Mouse (Mus musculus) lung, embryonic 15.5 days (tissue): ENCODE data around the gene Pcnx2. TPM values are rescaled to one million over a fixed set of nuclear protein-coding genes. Genes with fewer than 3 reads are reported as not detected.

Experiments
- ATAC-seq: fragments of 200-750 bp; cut with Nextera tagmentation; 2 replicates; pipeline ENCODE4 v1.8.0; 2017; ENCODE audit warnings: moderate number of reproducible peaks, borderline replicate concordance; ENCODE audit not compliant: low FRiP score, low TSS enrichment; ENCODE audit errors: extremely low read depth
- H3K27ac ChIP-seq: fragments of 300-500 bp; sonication (generic); 2 replicates; pipeline ENCODE4 v1.5.1; 2015; ENCODE audit warnings: moderate library complexity, mild to moderate bottlenecking, inconsistent platforms
- H3K27me3 ChIP-seq: fragments of 300-500 bp; sonication (generic); 2 replicates; pipeline ENCODE4 v1.6.1; 2015; ENCODE audit warnings: inconsistent platforms
- H3K36me3 ChIP-seq: fragments of 300-500 bp; sonication (generic); 2 replicates; pipeline ENCODE4 v1.6.1; 2015; ENCODE audit warnings: inconsistent platforms
- H3K4me1 ChIP-seq: fragments of 300-500 bp; sonication (generic); 2 replicates; pipeline ENCODE4 v1.6.1; 2015; ENCODE audit warnings: inconsistent platforms
- H3K4me2 ChIP-seq: fragments of 300-500 bp; sonication (generic); 2 replicates; pipeline ENCODE4 v1.6.1; 2015; ENCODE audit warnings: inconsistent platforms, mild to moderate bottlenecking, moderate library complexity
- H3K4me3 ChIP-seq: fragments of 300-500 bp; sonication (generic); 2 replicates; pipeline ENCODE4 v1.5.1; 2015; ENCODE audit warnings: mild to moderate bottlenecking, inconsistent platforms
- H3K9ac ChIP-seq: fragments of 300-500 bp; sonication (generic); 2 replicates; pipeline ENCODE4 v1.6.1; 2015; ENCODE audit warnings: inconsistent platforms
- H3K9me3 ChIP-seq: fragments of 300-500 bp; sonication (generic); 2 replicates; pipeline ENCODE4 v1.6.1; 2016; ENCODE audit warnings: inconsistent platforms
- WGBS: fragments of 180-500 bp; shearing (Covaris S2); methylation state at CpG from one replicate; pipeline ENCODE4 v1.1.7; 2015; 5-methylcytosine and 5-hydroxymethylcytosine counted together
- polyA plus RNA-seq: library from polyadenylated mRNA; unstranded; fragments of >200 nt; fragmentation: Nextera tagmentation; extraction: Ambion mirVana; gene quantifications from 2 replicates; pipeline ENCODE4 v1.2.1, GENCODE M21; 2015

The Pcnx2 gene
- polyA plus RNA-seq, 1 experiment from 2014 or later, result 0.36 TPM

GRCm38 (mm10) chr8:125776800-125777199 is 121.3 kb downstream of the Pcnx2 start:
- Histone ChIP-seq H3K27me3 (no peaks in the 10 kb centered on the region), H3K27ac (no peak overlapping the region), H3K4me2 (no peak overlapping the region), H3K36me3 (no peaks in the 10 kb centered on the region), H3K4me3 (no peak overlapping the region), H3K9ac (no peak overlapping the region), H3K9me3 (no peaks in the 10 kb centered on the region), H3K4me1 (peaks cover 19% of the 10 kb centered on the region)
- 43% methylated on average over 6 of the region's 6 CpGs for WGBS
- no peak for ATAC-seq

- Histone ChIP-seq H3K36me3 (no peaks in the 10 kb centered on the region), H3K9me3 (no peaks in the 10 kb centered on the region), H3K4me2 (no peak overlapping the region), H3K4me3 (no peak overlapping the region), H3K9ac (no peak overlapping the region), H3K27me3 (no peaks in the 10 kb centered on the region), H3K27ac (no peak overlapping the region), H3K4me1 (peaks cover 19% of the 10 kb centered on the region)
- no peak for ATAC-seq
- 91% methylated on average over 3 of the region's 3 CpGs for WGBS
Observed at GRCm38 (mm10) chr8:125776314-125776713, 121.8 kb downstream of the Pcnx2 start.

- no peak for ATAC-seq
- Histone ChIP-seq H3K4me1 (peaks cover 14% of the 10 kb centered on the region; the same call in 1 of the 2 replicates), H3K4me3 (no peak overlapping the region), H3K4me2 (no peak overlapping the region), H3K27me3 (no peaks in the 10 kb centered on the region), H3K36me3 (no peaks in the 10 kb centered on the region), H3K9ac (no peak overlapping the region), H3K27ac (no peak overlapping the region), H3K9me3 (no peaks in the 10 kb centered on the region)
- WGBS, result 67% methylated on average over 3 of the region's 3 CpGs
Observed at GRCm38 (mm10) chr8:125775031-125775430, 123.1 kb downstream of the Pcnx2 start.

GRCm38 (mm10) chr8:125773281-125773803 is 124.8 kb downstream of the Pcnx2 start:
- no peak for ATAC-seq
- H3K27me3 ChIP-seq, result no peaks in the 10 kb centered on the region
- WGBS, result 59% methylated on average over 7 of the region's 7 CpGs
- no peak overlapping the region for H3K4me3 ChIP-seq
- H3K9me3 ChIP-seq, result no peaks in the 10 kb centered on the region
- H3K4me1 ChIP-seq, result peaks cover 14% of the 10 kb centered on the region; the same call in 1 of the 2 replicates
- no peak overlapping the region for H3K4me2 ChIP-seq
- H3K9ac ChIP-seq, result no peak overlapping the region
- H3K36me3 ChIP-seq, result no peaks in the 10 kb centered on the region
- no peak overlapping the region for H3K27ac ChIP-seq

GRCm38 (mm10) chr8:125772300-125772699 is 125.8 kb downstream of the Pcnx2 start:
- H3K27me3 ChIP-seq, result no peaks in the 10 kb centered on the region
- H3K9me3 ChIP-seq, result no peaks in the 10 kb centered on the region
- no peak overlapping the region for H3K27ac ChIP-seq
- H3K4me2 ChIP-seq, result no peak overlapping the region
- H3K4me1 ChIP-seq, result 0 out of 2 replicates have a peak, but pooled peaks cover 5% of the 10 kb centered on the region
- no peak overlapping the region for H3K9ac ChIP-seq
- WGBS, result 19% methylated on average over 2 of the region's 2 CpGs
- H3K4me3 ChIP-seq, result no peak overlapping the region
- H3K36me3 ChIP-seq, result no peaks in the 10 kb centered on the region
- ATAC-seq, result no peak

- ATAC-seq, result no peak
- no peaks in the 10 kb centered on the region for H3K4me1 ChIP-seq
- H3K27me3 ChIP-seq, result no peaks in the 10 kb centered on the region
- H3K4me3 ChIP-seq, result no peak overlapping the region
- no peak overlapping the region for H3K4me2 ChIP-seq
- H3K27ac ChIP-seq, result no peak overlapping the region
- H3K36me3 ChIP-seq, result no peaks in the 10 kb centered on the region
- no peak overlapping the region for H3K9ac ChIP-seq
- no peaks in the 10 kb centered on the region for H3K9me3 ChIP-seq
- 81% methylated on average over 10 of the region's 10 CpGs for WGBS
Observed at GRCm38 (mm10) chr8:125768079-125768478, 130.0 kb downstream of the Pcnx2 start.

GRCm38 (mm10) chr8:125763066-125763786 is 134.9 kb downstream of the Pcnx2 start:
- Histone ChIP-seq H3K4me3 (no peak overlapping the region), H3K4me2 (no peak overlapping the region), H3K4me1 (no peaks in the 10 kb centered on the region), H3K36me3 (no peaks in the 10 kb centered on the region), H3K27me3 (no peaks in the 10 kb centered on the region), H3K27ac (no peak overlapping the region), H3K9ac (no peak overlapping the region), H3K9me3 (no peaks in the 10 kb centered on the region)
- ATAC-seq, result no peak; the same call in 1 of the 2 replicates
- WGBS, result 84% methylated on average over 16 of the region's 16 CpGs

- ATAC-seq, result no peak
- Histone ChIP-seq H3K4me3 (no peak overlapping the region), H3K9ac (no peak overlapping the region), H3K4me2 (no peak overlapping the region), H3K27ac (no peak overlapping the region), H3K36me3 (no peaks in the 10 kb centered on the region), H3K27me3 (no peaks in the 10 kb centered on the region), H3K4me1 (peaks cover 12% of the 10 kb centered on the region), H3K9me3 (no peaks in the 10 kb centered on the region)
- WGBS, result 50% methylated on average over 10 of the region's 10 CpGs
Observed at GRCm38 (mm10) chr8:125759022-125759421, 139.1 kb downstream of the Pcnx2 start.

GRCm38 (mm10) chr8:125757106-125757496 is 141.0 kb downstream of the Pcnx2 start:
- Histone ChIP-seq H3K9me3 (no peaks in the 10 kb centered on the region), H3K27me3 (no peaks in the 10 kb centered on the region), H3K4me3 (no peak overlapping the region), H3K36me3 (no peaks in the 10 kb centered on the region), H3K27ac (peak overlapping the region; percentile 21; the same call in 1 of the 2 replicates), H3K9ac (no peak overlapping the region), H3K4me1 (peaks cover 12% of the 10 kb centered on the region), H3K4me2 (no peak overlapping the region)
- whole genome bisulfite sequencing, result 57% methylated on average over 1 of the region's 1 CpGs
- ATAC-seq, result no peak

GRCm38 (mm10) chr8:125756391-125757105 is 141.6 kb downstream of the Pcnx2 start:
- Histone ChIP-seq H3K4me2 (no peak overlapping the region), H3K9me3 (no peaks in the 10 kb centered on the region), H3K27me3 (no peaks in the 10 kb centered on the region), H3K36me3 (no peaks in the 10 kb centered on the region), H3K4me1 (peaks cover 12% of the 10 kb centered on the region), H3K4me3 (no peak overlapping the region), H3K9ac (no peak overlapping the region), H3K27ac (peak overlapping the region; percentile 21; the same call in 1 of the 2 replicates)
- peak; percentile 37; the same call in 1 of the 2 replicates for ATAC-seq
- WGBS, result 43% methylated on average over 9 of the region's 9 CpGs

GRCm38 (mm10) chr8:125755896-125756295 is 142.2 kb downstream of the Pcnx2 start:
- ATAC-seq, result no peak
- 54% methylated on average over 8 of the region's 8 CpGs for WGBS
- Histone ChIP-seq H3K27ac (no peak overlapping the region), H3K9ac (no peak overlapping the region), H3K4me3 (no peak overlapping the region), H3K36me3 (no peaks in the 10 kb centered on the region), H3K4me1 (peaks cover 14% of the 10 kb centered on the region), H3K4me2 (no peak overlapping the region), H3K27me3 (no peaks in the 10 kb centered on the region), H3K9me3 (no peaks in the 10 kb centered on the region)

- Histone ChIP-seq H3K4me2 (no peak overlapping the region), H3K27ac (peak overlapping the region; percentile 38; the same call in 1 of the 2 replicates), H3K4me1 (peaks cover 16% of the 10 kb centered on the region), H3K4me3 (no peak overlapping the region), H3K27me3 (no peaks in the 10 kb centered on the region), H3K36me3 (no peaks in the 10 kb centered on the region), H3K9me3 (no peaks in the 10 kb centered on the region), H3K9ac (no peak overlapping the region)
- 35% methylated on average over 8 of the region's 8 CpGs for WGBS
- no peak for ATAC-seq
Observed at GRCm38 (mm10) chr8:125750846-125751245, 147.3 kb downstream of the Pcnx2 start.
